Mouse (Mus musculus) embryonic facial prominence, embryonic 15.5 days (tissue): ENCODE data around the gene Rad1. TPM values are rescaled to one million over a fixed set of nuclear protein-coding genes. Genes with fewer than 3 reads are reported as not detected.

Experiments used
- ATAC-seq: fragments of 200-750 bp; cut with Nextera tagmentation; 2 replicates; pipeline ENCODE4 v1.8.0; 2017; ENCODE audit warnings: low read depth, moderate TSS enrichment; ENCODE audit not compliant: insufficient number of reproducible peaks, low FRiP score, low TSS enrichment
- H3K27ac ChIP-seq: fragments of 300-500 bp; sonication (generic); replicated peaks from 2 replicates; pipeline ENCODE4 v1.5.1; 2015; ENCODE audit warnings: mild to moderate bottlenecking, inconsistent platforms
- H3K27me3 ChIP-seq: fragments of 300-500 bp; sonication (generic); 2 replicates; pipeline ENCODE4 v1.6.1; 2015; ENCODE audit warnings: inconsistent platforms
- H3K36me3 ChIP-seq: fragments of 300-500 bp; sonication (generic); 2 replicates; pipeline ENCODE4 v1.6.1; 2015; ENCODE audit warnings: mild to moderate bottlenecking, inconsistent platforms
- H3K4me1 ChIP-seq: fragments of 300-500 bp; sonication (generic); 2 replicates; pipeline ENCODE4 v1.6.1; 2015; ENCODE audit warnings: inconsistent platforms
- H3K4me2 ChIP-seq: fragments of 300-500 bp; sonication (generic); replicated peaks from 2 replicates; pipeline ENCODE4 v1.6.1; 2015; ENCODE audit warnings: mild to moderate bottlenecking, inconsistent platforms
- H3K4me3 ChIP-seq: fragments of 300-500 bp; sonication (generic); replicated peaks from 2 replicates; pipeline ENCODE4 v1.5.1; 2015; ENCODE audit warnings: mild to moderate bottlenecking, inconsistent platforms
- H3K9ac ChIP-seq: fragments of 300-500 bp; sonication (generic); 2 replicates; pipeline ENCODE4 v1.6.1; 2015; ENCODE audit warnings: inconsistent platforms
- H3K9me3 ChIP-seq: fragments of 300-500 bp; sonication (generic); replicated peaks from 2 replicates; pipeline ENCODE4 v1.6.1; 2016; ENCODE audit warnings: inconsistent platforms
- WGBS: fragments of 180-500 bp; shearing (Covaris S2); methylation state at CpG from one replicate; pipeline ENCODE4 v1.1.7; 2015; 5-methylcytosine and 5-hydroxymethylcytosine counted together
- polyA plus RNA-seq: library from polyadenylated mRNA; unstranded; fragments of >200 nt; fragmentation: Nextera tagmentation; extraction: Ambion mirVana; gene quantifications from 2 replicates; pipeline ENCODE4 v1.2.1, GENCODE M21; 2015

The Rad1 gene
- polyA plus RNA-seq: 28.0 and 32.9 TPM in 2 replicates

- Histone ChIP-seq H3K4me1 (peaks cover 25% of the 10 kb centered on the region), H3K36me3 (peaks cover 28% of the 10 kb centered on the region), H3K27me3 (no peaks in the 10 kb centered on the region), H3K4me2 (peak within 1 kb of the TSS; percentile 77), H3K4me3 (peak within 1 kb of the TSS; percentile 80), H3K27ac (peak within 1 kb of the TSS; percentile 71), H3K9me3 (no peaks in the 10 kb centered on the region), H3K9ac (peak within 1 kb of the TSS; percentile 81)
- ATAC-seq: peak; percentile 99
- under 1% methylated on average over 58 of the region's 58 CpGs for WGBS
These were observed at the start of gene Rad1, which contains the start of gene Brix1 for GRCm38 (mm10) chr15:10485484-10486364. Gene Rad1, plus strand, starts transcription at chr15:10486018. Gene Brix1, minus strand, starts transcription at chr15:10485947.

GRCm38 (mm10) chr15:10436893-10437292 is 48.9 kb upstream of the Rad1 start:
- Histone ChIP-seq H3K9me3 (no peaks in the 10 kb centered on the region), H3K36me3 (no peaks in the 10 kb centered on the region), H3K4me2 (no peak overlapping the region), H3K4me3 (no peak overlapping the region), H3K27ac (no peak overlapping the region), H3K4me1 (no peaks in the 10 kb centered on the region), H3K27me3 (no peaks in the 10 kb centered on the region), H3K9ac (no peak overlapping the region)
- WGBS: 53% methylated on average over 1 of the region's 1 CpGs
- no peak for ATAC-seq

DNA sequence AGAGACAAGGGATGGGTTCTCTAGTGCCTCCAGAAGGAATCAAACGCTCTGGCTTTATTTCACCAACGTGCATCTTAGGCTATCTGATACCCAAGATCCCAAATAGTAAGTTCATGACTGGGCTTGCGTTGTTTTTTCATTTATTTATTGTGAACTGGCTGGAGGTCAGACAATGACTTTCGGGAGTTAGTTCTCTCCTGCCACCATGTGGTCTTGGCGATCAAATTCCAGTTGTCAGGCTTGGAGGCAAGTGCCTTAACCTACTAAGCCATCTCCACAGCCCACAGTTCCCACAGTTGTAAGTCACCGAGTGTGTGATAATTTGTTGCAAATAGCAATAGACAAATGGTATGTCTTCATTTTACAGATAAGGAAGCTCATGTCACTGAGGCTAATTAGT is 45.9 kb upstream of the Rad1 start:
- no peak overlapping the region for H3K9ac ChIP-seq
- no peak overlapping the region for H3K27ac ChIP-seq
- no peak for ATAC-seq
- H3K4me1 ChIP-seq: no peaks in the 10 kb centered on the region
- H3K36me3 ChIP-seq: peaks cover 10% of the 10 kb centered on the region; the same call in 1 of the 2 replicates
- no peaks in the 10 kb centered on the region for H3K27me3 ChIP-seq
- whole genome bisulfite sequencing: 76% methylated on average over 6 of the region's 6 CpGs
- H3K4me3 ChIP-seq: no peak overlapping the region
- H3K4me2 ChIP-seq: no peak overlapping the region
- H3K9me3 ChIP-seq: no peaks in the 10 kb centered on the region

- WGBS: 84% methylated on average over 9 of the region's 9 CpGs
- H3K4me1 ChIP-seq: no peaks in the 10 kb centered on the region
These were observed 44.3 kb upstream of the Rad1 start for GRCm38 (mm10) chr15:10441493-10441892.

DNA sequence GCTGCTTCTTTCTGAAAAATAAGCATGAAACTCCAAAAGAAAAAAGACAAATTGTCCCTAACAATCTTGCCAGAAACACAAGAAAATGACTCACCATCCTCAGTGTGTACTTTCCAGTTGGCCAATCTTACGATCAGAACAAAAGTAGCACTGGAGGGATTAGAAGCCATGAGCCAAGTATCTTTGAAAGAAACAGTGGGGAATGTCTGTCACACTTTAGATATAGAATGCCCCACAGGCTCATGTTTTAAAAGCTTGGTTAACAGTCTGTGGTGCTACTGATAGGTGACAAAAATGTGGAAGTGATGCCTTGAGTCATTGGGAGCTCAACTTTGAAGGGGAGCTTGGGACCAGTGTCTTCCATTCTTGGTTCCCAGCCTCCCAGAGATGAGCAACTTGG is 43.5 kb upstream of the Rad1 start:
- Histone ChIP-seq H3K36me3 (peaks cover 19% of the 10 kb centered on the region), H3K9me3 (no peaks in the 10 kb centered on the region), H3K27me3 (no peaks in the 10 kb centered on the region), H3K4me2 (no peak overlapping the region), H3K9ac (no peak overlapping the region), H3K27ac (no peak overlapping the region), H3K4me3 (no peak overlapping the region), H3K4me1 (no peaks in the 10 kb centered on the region)
- no peak for ATAC-seq
- 81% methylated on average over 1 of the region's 1 CpGs for WGBS

More at GRCm38 (mm10) chr15:10441493-10441892, 44.3 kb upstream of the Rad1 start:
- Histone ChIP-seq H3K27me3 (no peaks in the 10 kb centered on the region), H3K9ac (no peak overlapping the region), H3K4me2 (no peak overlapping the region), H3K36me3 (peaks cover 15% of the 10 kb centered on the region; the same call in 1 of the 2 replicates), H3K9me3 (no peaks in the 10 kb centered on the region), H3K27ac (no peak overlapping the region), H3K4me3 (no peak overlapping the region)
- no peak for ATAC-seq

DNA sequence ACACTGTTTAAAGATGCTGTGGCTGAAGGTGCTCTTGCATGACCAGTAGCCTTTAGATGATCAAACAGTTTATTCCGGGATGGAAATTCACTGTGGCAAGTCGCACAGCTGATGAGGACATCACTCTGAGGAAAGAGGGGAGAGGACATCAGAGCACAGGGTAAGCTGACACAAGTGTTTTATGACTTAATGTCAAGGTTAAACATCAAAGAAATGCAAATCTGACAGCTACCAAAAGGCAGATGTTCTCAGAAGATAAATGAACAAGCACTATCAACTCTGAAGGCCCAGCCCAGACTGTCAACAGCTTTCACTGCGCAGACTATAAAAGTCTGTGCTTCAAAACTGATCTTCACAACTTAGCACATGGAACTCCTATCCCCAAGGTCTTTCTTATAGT is 38.7 kb upstream of the Rad1 start:
- H3K27me3 ChIP-seq: no peaks in the 10 kb centered on the region
- WGBS: 82% methylated on average over 3 of the region's 3 CpGs
- ATAC-seq: no peak
- no peaks in the 10 kb centered on the region for H3K4me1 ChIP-seq
- no peaks in the 10 kb centered on the region for H3K9me3 ChIP-seq
- H3K36me3 ChIP-seq: peaks cover 43% of the 10 kb centered on the region
- H3K27ac ChIP-seq: no peak overlapping the region
- no peak overlapping the region for H3K4me2 ChIP-seq
- no peak overlapping the region for H3K9ac ChIP-seq
- H3K4me3 ChIP-seq: no peak overlapping the region

DNA sequence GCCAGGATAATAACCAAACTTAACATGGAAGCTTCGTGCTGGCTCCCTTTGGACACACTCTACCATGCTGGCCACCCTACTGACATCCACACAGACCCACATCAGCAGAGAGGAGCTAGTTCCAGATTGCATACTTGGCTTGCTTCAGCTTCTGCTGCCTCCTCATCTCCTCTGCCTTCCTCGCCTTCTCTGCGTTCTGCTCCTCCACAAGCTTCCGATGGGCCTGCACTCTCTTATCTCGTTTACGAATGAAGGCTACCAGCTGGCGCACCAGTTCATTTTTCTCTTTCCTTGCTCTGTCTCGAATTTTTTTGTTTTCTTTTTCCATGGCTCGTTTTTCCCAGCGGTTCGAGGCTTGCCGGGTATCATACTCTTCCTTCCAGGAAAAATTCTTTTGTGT is 24.8 kb upstream of the Rad1 start:
- WGBS: 86% methylated on average over 12 of the region's 12 CpGs
- Histone ChIP-seq H3K9ac (no peak overlapping the region), H3K4me2 (no peak overlapping the region), H3K4me3 (no peak overlapping the region), H3K27me3 (no peaks in the 10 kb centered on the region), H3K27ac (no peak overlapping the region), H3K4me1 (no peaks in the 10 kb centered on the region), H3K9me3 (no peaks in the 10 kb centered on the region), H3K36me3 (peaks cover 44% of the 10 kb centered on the region)
- ATAC-seq: no peak

GRCm38 (mm10) chr15:10463555-10463954 is 22.3 kb upstream of the Rad1 start:
- 60% methylated on average over 5 of the region's 5 CpGs for WGBS
- Histone ChIP-seq H3K9me3 (no peaks in the 10 kb centered on the region), H3K4me1 (0 out of 2 replicates have a peak, but pooled peaks cover under 1% of the 10 kb centered on the region), H3K9ac (no peak overlapping the region), H3K4me3 (no peak overlapping the region), H3K27me3 (no peaks in the 10 kb centered on the region), H3K36me3 (peaks cover 31% of the 10 kb centered on the region), H3K4me2 (no peak overlapping the region), H3K27ac (no peak overlapping the region)
- ATAC-seq: no peak; the same call in 1 of the 2 replicates

- no peak overlapping the region for H3K27ac ChIP-seq
- no peak overlapping the region for H3K4me2 ChIP-seq
- peaks cover 11% of the 10 kb centered on the region; the same call in 1 of the 2 replicates for H3K4me1 ChIP-seq
- H3K9ac ChIP-seq: no peak overlapping the region
- WGBS: 89% methylated on average over 3 of the region's 3 CpGs
- ATAC-seq: no peak
- peaks cover 23% of the 10 kb centered on the region for H3K36me3 ChIP-seq
- no peak overlapping the region for H3K4me3 ChIP-seq
- H3K9me3 ChIP-seq: no peaks in the 10 kb centered on the region
- H3K27me3 ChIP-seq: no peaks in the 10 kb centered on the region
These were observed 21.1 kb upstream of the Rad1 start for GRCm38 (mm10) chr15:10464678-10465077.

DNA sequence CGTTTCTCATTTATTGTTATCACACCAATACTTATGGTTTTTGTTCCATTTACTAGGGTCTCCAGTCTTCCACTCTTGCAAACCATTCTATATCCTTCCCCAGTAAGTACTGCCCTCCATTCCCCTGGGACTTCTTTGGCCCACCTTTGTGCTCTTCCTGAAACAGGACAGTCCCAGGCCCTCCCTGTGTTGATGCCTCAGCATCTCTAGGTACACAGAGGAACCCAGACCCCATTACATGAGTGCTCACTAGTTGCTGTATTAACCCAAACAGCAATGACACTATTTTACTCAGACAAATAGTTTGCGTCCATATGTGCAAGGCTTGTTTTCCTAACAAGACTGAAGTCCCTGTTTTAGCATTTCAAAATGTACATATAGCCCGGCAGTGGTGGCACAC is 17.1 kb upstream of the Rad1 start:
- H3K4me3 ChIP-seq: no peak overlapping the region; the same call in 1 of the 2 replicates
- peak overlapping the region; percentile 80; the same call in 1 of the 2 replicates for H3K4me2 ChIP-seq
- H3K27me3 ChIP-seq: no peaks in the 10 kb centered on the region
- H3K9me3 ChIP-seq: no peaks in the 10 kb centered on the region
- WGBS: 74% methylated on average over 3 of the region's 3 CpGs
- H3K27ac ChIP-seq: no peak overlapping the region
- ATAC-seq: no peak
- no peak overlapping the region for H3K9ac ChIP-seq
- no peaks in the 10 kb centered on the region for H3K36me3 ChIP-seq
- H3K4me1 ChIP-seq: peaks cover 11% of the 10 kb centered on the region; the same call in 1 of the 2 replicates

GRCm38 (mm10) chr15:10469641-10470150 is 16.1 kb upstream of the Rad1 start:
- WGBS: under 1% methylated on average over 39 of the region's 40 CpGs
- Histone ChIP-seq H3K4me2 (peak overlapping the region; percentile 80), H3K36me3 (peaks cover 4% of the 10 kb centered on the region; the same call in 1 of the 2 replicates), H3K27me3 (no peaks in the 10 kb centered on the region), H3K4me1 (peaks cover 11% of the 10 kb centered on the region; the same call in 1 of the 2 replicates), H3K4me3 (peak overlapping the region; percentile 85), H3K27ac (peak overlapping the region; percentile 81), H3K9me3 (no peaks in the 10 kb centered on the region), H3K9ac (peak overlapping the region; percentile 71)
- peak; percentile 1; the same call in 1 of the 2 replicates for ATAC-seq
